ENCODE assay signal across 8 mouse cellular contexts in genomic region chr5:91074450-91074950, GRCm38 (mm10). TPM values are rescaled to one million over a fixed set of nuclear protein-coding genes. Genes with fewer than 3 reads are reported as not detected.
DNase-seq lines count a peak whose midpoint lies in the region; ATAC-seq and TF ChIP-seq lines count a peak whose summit lies in the region.
"Had no signal": no experiment of that assay in that cellular context is flagged by ENCODE, and none has a peak within 500 bp of the region (broad histone marks: within the 10 kb centered on the region; RNA-seq: fewer than 3 reads in every experiment).

Gene Ereg (plus strand): TSS chr5:91074622.

- H3K36me3 ChIP-seq in C2C12 (ENCODE audit: control insufficient read depth, insufficient read depth), result peaks cover 16% of the 10 kb centered on the region
- no peaks in the 10 kb centered on the region for H3K36me3 ChIP-seq in forebrain, embryonic 12.5 days (replicated peaks)
- H3K36me3 ChIP-seq in intestine, postnatal 0 days (ENCODE audit: control insufficient read depth, insufficient read depth), result no peaks in the 10 kb centered on the region
- H3K36me3 ChIP-seq in midbrain, embryonic 15.5 days (replicated peaks), result no peaks in the 10 kb centered on the region

- no peaks in the 10 kb centered on the region for H3K27me3 ChIP-seq in C2C12 (ENCODE audit: control insufficient read depth, insufficient read depth, insufficient read length)
- peaks cover 27% of the 10 kb centered on the region for H3K27me3 ChIP-seq in forebrain, embryonic 12.5 days
- no peaks in the 10 kb centered on the region; the same call in 1 of the 2 replicates for H3K27me3 ChIP-seq in intestine, postnatal 0 days (replicated peaks; ENCODE audit: control insufficient read depth, insufficient read depth, low read length)
- H3K27me3 ChIP-seq in midbrain, embryonic 15.5 days (replicated peaks), result peaks cover 8% of the 10 kb centered on the region

- H3K4me1 ChIP-seq in forebrain, embryonic 12.5 days, result peaks cover 8% of the 10 kb centered on the region; the same call in 1 of the 2 replicates
- no peaks in the 10 kb centered on the region for H3K4me1 ChIP-seq in intestine, postnatal 0 days (replicated peaks; ENCODE audit: control insufficient read depth, insufficient read depth, low read length)
- H3K4me1 ChIP-seq in midbrain, embryonic 15.5 days, result 0 out of 2 replicates have a peak, but pooled peaks cover 3% of the 10 kb centered on the region

- H3K79me2 ChIP-seq in C2C12 (ENCODE audit: control insufficient read depth, insufficient read depth), result peaks cover 80% of the 10 kb centered on the region

- TF ChIP-seq CTCF in C2C12 (IDR thresholded peaks at IDR 0.05; ENCODE audit: control insufficient read depth, insufficient read depth, insufficient read length), result peak; percentile 9
- TF ChIP-seq CTCF in intestine, postnatal 0 days (IDR thresholded peaks at IDR 0.05; ENCODE audit: low read depth), result peak; percentile 50
- TF ChIP-seq CTCF in layer of hippocampus, adult 2 months (conservative IDR thresholded peaks at IDR 0.05), result no peak

- peak within 1 kb of the TSS; percentile 42 for H3K9ac ChIP-seq in forebrain, embryonic 12.5 days
- peak within 1 kb of the TSS; percentile 8; the same call in 1 of the 2 replicates for H3K9ac ChIP-seq in intestine, postnatal 0 days (ENCODE audit: low read depth, low read length)
- no peak within 1 kb of the TSS for H3K9ac ChIP-seq in midbrain, embryonic 15.5 days

- peak; percentile 91 for DNase-seq in 3134 (ENCODE audit: extremely low read depth, insufficient read length, low spot score)
- no peak for DNase-seq in layer of hippocampus, adult 9-10 months (ENCODE audit: low spot score)
- DNase-seq in layer of hippocampus, adult 2 months (ENCODE audit: low spot score in 2 of 2), result no peak

- peaks cover 66% of the 10 kb centered on the region for H3K79me3 ChIP-seq in C2C12 (ENCODE audit: low read depth)

- H3ac ChIP-seq in C2C12 (ENCODE audit: control insufficient read depth, insufficient read length, low read depth), result peak within 1 kb of the TSS; percentile 89

- H3K4me3 ChIP-seq in C2C12 (ENCODE audit: insufficient read depth, poor library complexity, severe bottlenecking), result peak within 1 kb of the TSS; percentile 58
- peak within 1 kb of the TSS; percentile 37 for H3K4me3 ChIP-seq in forebrain, embryonic 12.5 days (replicated peaks)
- peak within 1 kb of the TSS; percentile 32 for H3K4me3 ChIP-seq in intestine, postnatal 0 days (ENCODE audit: low read depth, low read length)
- peak within 1 kb of the TSS; percentile 29 for H3K4me3 ChIP-seq in midbrain, embryonic 15.5 days
- H3K4me3 ChIP-seq in layer of hippocampus, adult 2 months, result no peak within 1 kb of the TSS

- H3K9me3 ChIP-seq in forebrain, embryonic 12.5 days, result no peaks in the 10 kb centered on the region
- H3K9me3 ChIP-seq in intestine, postnatal 0 days (ENCODE audit: control insufficient read depth), result no peaks in the 10 kb centered on the region
- no peaks in the 10 kb centered on the region for H3K9me3 ChIP-seq in midbrain, embryonic 15.5 days

- H3K4me2 ChIP-seq in forebrain, embryonic 12.5 days, result peak within 1 kb of the TSS; percentile 69
- H3K4me2 ChIP-seq in intestine, postnatal 0 days (replicated peaks; ENCODE audit: low read depth), result peak within 1 kb of the TSS; percentile 66
- H3K4me2 ChIP-seq in midbrain, embryonic 15.5 days, result peak within 1 kb of the TSS; percentile 53

- peak; percentile 65; the same call in 1 of the 2 replicates for ATAC-seq in forebrain, embryonic 12.5 days (ENCODE audit: low FRiP score)
- ATAC-seq in intestine, postnatal 0 days, result peak; percentile 66
- ATAC-seq in midbrain, embryonic 15.5 days (replicated peaks), result peak; percentile 79

- H3K27ac ChIP-seq in forebrain, embryonic 12.5 days, result no peak within 1 kb of the TSS
- no peak within 1 kb of the TSS for H3K27ac ChIP-seq in intestine, postnatal 0 days (ENCODE audit: low read depth, low read length)
- no peak within 1 kb of the TSS for H3K27ac ChIP-seq in midbrain, embryonic 15.5 days
- no peak within 1 kb of the TSS for H3K27ac ChIP-seq in layer of hippocampus, adult 2 months

- WGBS in forebrain, embryonic 12.5 days, result under 1% methylated on average over 25 of the region's 25 CpGs
- WGBS in intestine, postnatal 0 days, result 2% methylated on average over 25 of the region's 25 CpGs
- WGBS in midbrain, embryonic 15.5 days, result 1% methylated on average over 25 of the region's 25 CpGs

TF ChIP-seq in C2C12, 6 proteins besides CTCF, POLR2A, EP300 and RAD21:
- TF ChIP-seq MYOG (IDR thresholded peaks at IDR 0.05; ENCODE audit: control insufficient read depth, extremely low read depth, insufficient read length), result no peak
TF ChIP-seq in C2C12: peak in this region for 0.

RNA-seq across cellular contexts. Expression of gene Ereg, which starts in this region (rescaled TPM):
- polyA plus RNA-seq in C2C12 (2012; fragmentation: generic; extraction: Trizol), result 3.6 TPM
- polyA plus RNA-seq in forebrain, embryonic 12.5 days (2016; fragmentation: Nextera tagmentation; extraction: Ambion mirVana), result not detected in 2 replicates
- polyA plus RNA-seq in intestine, postnatal 0 days (2015; fragmentation: Nextera tagmentation; extraction: Ambion mirVana), result 1.4 and 2.0 TPM in 2 replicates
- not detected in 2 replicates for polyA plus RNA-seq in midbrain, embryonic 15.5 days (2015; fragmentation: Nextera tagmentation; extraction: Ambion mirVana)
- total RNA-seq in layer of hippocampus, adult 2 months (2021), result not detected
- polyA plus RNA-seq: frontal cortex, adult 2 months had no signal

Comparison
In these comparisons a context has a peak if more than half of its experiments do, and no peak if none do; other contexts are left out.
1. Peak in ATAC-seq, H3K4me3 ChIP-seq, H3K9ac ChIP-seq and H3K4me2 ChIP-seq in forebrain, embryonic 12.5 days; RNA of the gene not detected or under 1 TPM.
2. Peak in ATAC-seq, H3K4me3 ChIP-seq and H3K4me2 ChIP-seq in midbrain, embryonic 15.5 days; RNA of the gene not detected or under 1 TPM.